Mouse (Mus musculus): ENCODE results near the gene Tmem132d. TPM values are rescaled to one million over a fixed set of nuclear protein-coding genes. Genes with fewer than 3 reads are reported as not detected.

The Tmem132d gene
- polyA plus RNA-seq, 1 experiment from 2014 or later = 3.2 TPM

Other genes with a start within 250 kb of the Tmem132d start
- gene Fzd10, start 167.8 kb upstream of the Tmem132d start, polyA plus RNA-seq (2015; fragmentation: Nextera tagmentation; extraction: Ambion mirVana) = 5.9 and 6.7 TPM in 2 replicates